Mouse (Mus musculus) embryonic stem cell, embryonic (primary cell): ENCODE results near the gene Gapdh.

ENCODE experiments used
- CTCF ChIA-PET, 4 experiments: fragments of 300-600 bp in 2 of 4; fragments of 350-600 bp in 2 of 4; sonication (Branson Sonifier 250); formaldehyde crosslinking; loops; one replicate each; lab custom pipeline; 2022; ENCODE audit warnings: inconsistent platforms in 2 of 4; lab: Charles Lee
- POLR2A ChIA-PET, 4 experiments: fragments of 300-600 bp in 2 of 4; fragments of 350-600 bp in 2 of 4; sonication (Branson Sonifier 250); formaldehyde crosslinking; loops; one replicate each; lab custom pipeline; 2022; ENCODE audit warnings: antibody characterized with exemption in 4 of 4, inconsistent platforms in 1 of 4; lab: Charles Lee

Gapdh gene

GRCm38 (mm10) chr6:125186203-125186602 lies 19.9 kb upstream of the Gapdh start:
- ChIA-PET CTCF (no interaction called here), POLR2A (interaction anchor here in 3 of 4 experiments (0.7 to 18.5 kb wide), 13 partner anchors 10 to 73 kb away, joined by 3 to 495 read pairs (median 4); partner anchors contain the start of gene Gapdh (in 2 of the 3))

- ChIA-PET POLR2A (interaction anchor here in 3 of 4 experiments (0.6 to 18.5 kb wide), 15 partner anchors 8 to 301 kb away, joined by 3 to 495 read pairs (median 5); partner anchors contain the start of genes Gapdh (in 2 of the 3), Mrpl51 (in 2 of the 3) and Ncapd2 (in 2 of the 3)), CTCF (interaction anchor here in 1 of 4 experiments (0.7 kb wide), 1 partner anchor 9 kb away, joined by 3 read pairs; no protein-coding TSS in a partner anchor)
Measured at GRCm38 (mm10) chr6:125182133-125182532, 15.9 kb upstream of the Gapdh start.

GRCm38 (mm10) chr6:125179601-125180000 lies 13.3 kb upstream of the Gapdh start:
- ChIA-PET CTCF (no interaction called here), POLR2A (interaction anchor here in 3 of 4 experiments (0.6 to 18.5 kb wide), 22 partner anchors 9 to 435 kb away, joined by 3 to 495 read pairs (median 6); partner anchors contain the start of genes Mrpl51 (in 2 of the 3), Ncapd2 (in 2 of the 3) and Gapdh (in 1 of the 3))

GRCm38 (mm10) chr6:125175469-125175868 lies 9.2 kb upstream of the Gapdh start:
- ChIA-PET CTCF (interaction anchor here (0.5 to 1.4 kb wide), 9 partner anchors 10 to 473 kb away, joined by 3 to 9 read pairs (median 4); partner anchors contain the start of gene Usp5 (in 1 of the 4)), POLR2A (interaction anchor here (0.6 to 18.5 kb wide), 52 partner anchors 8 to 512 kb away, joined by 3 to 495 read pairs (median 4); partner anchors contain the start of genes Gapdh (in 3 of the 4), Mrpl51 (in 3 of the 4), Ncapd2 (in 3 of the 4) and Grcc10 (in 2 of the 4))

GRCm38 (mm10) chr6:125173256-125173655 lies 7.0 kb upstream of the Gapdh start:
- ChIA-PET CTCF (interaction anchor here in 2 of 4 experiments (0.6 to 1.0 kb wide), 2 partner anchors 9 to 11 kb away, joined by 3 read pairs; no protein-coding TSS in a partner anchor), POLR2A (interaction anchor here (0.7 to 18.5 kb wide), 22 partner anchors 8 to 432 kb away, joined by 3 to 495 read pairs (median 6); partner anchors contain the start of genes Mrpl51 (in 3 of the 4), Ncapd2 (in 3 of the 4), Gapdh (in 2 of the 4) and Grcc10 (in 1 of the 4))

DNA sequence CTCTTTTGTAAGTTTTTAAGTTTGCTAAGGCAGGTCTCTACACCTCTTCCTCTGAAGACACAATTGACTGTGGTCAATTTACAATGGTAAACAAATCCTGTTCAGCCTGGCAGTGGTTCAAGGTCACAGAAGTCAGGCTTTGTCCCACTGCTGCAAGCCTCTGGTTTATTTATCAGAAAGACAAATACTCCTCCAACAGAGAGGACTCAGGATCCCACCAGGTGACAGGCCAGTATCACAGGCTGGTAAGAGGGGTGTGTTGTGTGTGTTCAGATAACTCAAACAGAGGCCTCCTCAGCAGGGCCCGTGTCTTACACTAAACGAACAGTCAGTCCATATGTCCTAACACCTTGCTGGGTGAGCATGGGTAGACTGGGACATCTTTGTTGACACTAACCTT lies 6.2 kb upstream of the Gapdh start:
- ChIA-PET CTCF (no interaction called here), POLR2A (interaction anchor here in 3 of 4 experiments (0.7 to 18.5 kb wide), 15 partner anchors 8 to 431 kb away, joined by 3 to 495 read pairs (median 12); partner anchors contain the start of genes Gapdh (in 2 of the 3), Mrpl51 (in 2 of the 3), Ncapd2 (in 2 of the 3) and Grcc10 (in 1 of the 3))

GRCm38 (mm10) chr6:125170194-125170593 lies 3.9 kb upstream of the Gapdh start:
- POLR2A ChIA-PET, result interaction anchor here (0.6 to 21.4 kb wide), 44 partner anchors 9 to 515 kb away, joined by 3 to 499 read pairs (median 6); partner anchors contain the start of genes Mrpl51 (in 3 of the 4), Ncapd2 (in 3 of the 4), Mlf2 (in 2 of the 4) and Nop2 (in 2 of the 4)

GRCm38 (mm10) chr6:125168086-125168485 lies 1.8 kb upstream of the Gapdh start:
- CTCF ChIA-PET, result interaction anchor here in 1 of 4 experiments (0.6 kb wide), 1 partner anchor 38 kb away, joined by 6 read pairs; no protein-coding TSS in a partner anchor
- POLR2A ChIA-PET, result interaction anchor here in 3 of 4 experiments (0.6 to 21.4 kb wide), 17 partner anchors 7 to 427 kb away, joined by 3 to 499 read pairs (median 7); partner anchors contain the start of genes Mrpl51 (in 3 of the 3), Ncapd2 (in 3 of the 3), Nop2 (in 2 of the 3) and Grcc10 (in 1 of the 3)

More at GRCm38 (mm10) chr6:125170194-125170593, 3.9 kb upstream of the Gapdh start:
- CTCF ChIA-PET, result interaction anchor here in 3 of 4 experiments (0.6 to 2.3 kb wide), 7 partner anchors 8 to 509 kb away, joined by 3 to 15 read pairs (median 4); no protein-coding TSS in a partner anchor

- POLR2A ChIA-PET, result interaction anchor here (0.5 to 21.4 kb wide), 38 partner anchors 8 to 426 kb away, joined by 3 to 499 read pairs (median 20); partner anchors contain the start of genes Mrpl51 (in 3 of the 4), Ncapd2 (in 3 of the 4), Cdca3 (in 2 of the 4) and Grcc10 (in 2 of the 4)
- CTCF ChIA-PET, result interaction anchor here in 2 of 4 experiments (0.6 to 1.9 kb wide), 4 partner anchors 8 to 104 kb away, joined by 4 to 5 read pairs (median 4); no protein-coding TSS in a partner anchor
Measured at GRCm38 (mm10) chr6:125166861-125167650, 789 bp upstream of the Gapdh start.

GRCm38 (mm10) chr6:125165328-125165891 lies 857 bp downstream of the Gapdh start:
- ChIA-PET CTCF (interaction anchor here (0.5 to 1.9 kb wide), 12 partner anchors 10 to 357 kb away, joined by 3 to 5 read pairs (median 4); no protein-coding TSS in a partner anchor), POLR2A (interaction anchor here (0.5 to 21.4 kb wide), 243 partner anchors 8 to 1921 kb away, joined by 3 to 499 read pairs (median 4); partner anchors contain the start of genes Cdca3 (in 4 of the 4), Mrpl51 (in 4 of the 4), Ncapd2 (in 4 of the 4) and Usp5 (in 4 of the 4))

GRCm38 (mm10) chr6:125164672-125165327 lies 1.5 kb downstream of the Gapdh start:
- CTCF ChIA-PET, result interaction anchor here in 3 of 4 experiments (0.6 to 1.7 kb wide), 8 partner anchors 11 to 107 kb away, joined by 3 to 5 read pairs (median 4); no protein-coding TSS in a partner anchor

GRCm38 (mm10) chr6:125163801-125164657 lies 2.2 kb downstream of the Gapdh start:
- CTCF ChIA-PET, result interaction anchor here in 2 of 4 experiments (0.6 to 1.5 kb wide), 4 partner anchors 12 to 134 kb away, joined by 3 to 5 read pairs (median 4); no protein-coding TSS in a partner anchor
- POLR2A ChIA-PET, result interaction anchor here (0.7 to 21.4 kb wide), 72 partner anchors 2 to 463 kb away, joined by 3 to 499 read pairs (median 6); partner anchors contain the start of genes Mrpl51 (in 4 of the 4), Ncapd2 (in 4 of the 4), Iffo1 (in 3 of the 4) and Vamp1 (in 3 of the 4)

More at GRCm38 (mm10) chr6:125164672-125165327, 1.5 kb downstream of the Gapdh start:
- POLR2A ChIA-PET, result interaction anchor here (0.6 to 21.4 kb wide), 134 partner anchors 8 to 1922 kb away, joined by 3 to 499 read pairs (median 5); partner anchors contain the start of genes Mrpl51 (in 4 of the 4), Ncapd2 (in 4 of the 4), Grcc10 (in 3 of the 4) and Iffo1 (in 3 of the 4)

DNA sequence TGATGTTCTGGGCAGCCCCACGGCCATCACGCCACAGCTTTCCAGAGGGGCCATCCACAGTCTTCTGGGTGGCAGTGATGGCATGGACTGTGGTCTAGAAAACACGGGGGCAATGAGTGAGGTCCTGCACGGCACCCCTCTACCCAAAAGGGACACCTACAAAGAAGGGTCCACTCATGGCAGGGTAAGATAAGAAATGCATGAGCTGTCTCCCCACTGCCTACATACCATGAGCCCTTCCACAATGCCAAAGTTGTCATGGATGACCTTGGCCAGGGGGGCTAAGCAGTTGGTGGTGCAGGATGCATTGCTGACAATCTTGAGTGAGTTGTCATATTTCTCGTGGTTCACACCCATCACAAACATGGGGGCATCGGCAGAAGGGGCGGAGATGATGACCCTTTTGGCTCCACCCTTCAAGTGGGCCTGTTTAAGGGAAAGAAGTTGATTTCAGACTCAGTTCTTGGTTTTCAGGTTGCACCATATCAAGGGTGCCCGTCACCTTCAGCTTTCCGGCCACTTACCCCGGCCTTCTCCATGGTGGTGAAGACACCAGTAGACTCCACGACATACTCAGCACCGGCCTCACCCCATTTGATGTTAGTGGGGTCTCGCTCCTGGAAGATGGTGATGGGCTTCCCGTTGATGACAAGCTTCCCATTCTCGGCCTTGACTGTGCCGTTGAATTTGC lies 3.5 kb downstream of the Gapdh start:
- POLR2A ChIA-PET, result interaction anchor here (0.6 to 21.4 kb wide), 101 partner anchors 3 to 478 kb away, joined by 3 to 499 read pairs (median 6); partner anchors contain the start of genes Mrpl51 (in 4 of the 4), Ncapd2 (in 4 of the 4), Iffo1 (in 3 of the 4) and Cdca3 (in 2 of the 4)

DNA sequence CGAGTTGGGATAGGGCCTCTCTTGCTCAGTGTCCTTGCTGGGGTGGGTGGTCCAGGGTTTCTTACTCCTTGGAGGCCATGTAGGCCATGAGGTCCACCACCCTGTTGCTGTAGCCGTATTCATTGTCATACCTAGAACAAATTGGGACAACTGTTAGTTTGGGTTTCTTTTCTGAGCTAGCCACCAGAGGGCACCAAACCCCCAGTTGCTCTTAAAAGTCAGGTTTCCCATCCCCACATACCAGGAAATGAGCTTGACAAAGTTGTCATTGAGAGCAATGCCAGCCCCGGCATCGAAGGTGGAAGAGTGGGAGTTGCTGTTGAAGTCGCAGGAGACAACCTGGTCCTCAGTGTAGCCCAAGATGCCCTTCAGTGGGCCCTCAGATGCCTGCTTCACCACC lies 4.3 kb downstream of the Gapdh start:
- CTCF ChIA-PET, result interaction anchor here (0.6 to 2.0 kb wide), 23 partner anchors 9 to 322 kb away, joined by 3 to 15 read pairs (median 4); partner anchors contain the start of genes Mrpl51 (in 3 of the 4), Ncapd2 (in 3 of the 4) and Gnb3 (in 1 of the 4)
- POLR2A ChIA-PET, result interaction anchor here (0.5 to 21.4 kb wide), 108 partner anchors 4 to 477 kb away, joined by 3 to 499 read pairs (median 5); partner anchors contain the start of genes Mrpl51 (in 4 of the 4), Ncapd2 (in 4 of the 4), Iffo1 (in 3 of the 4) and Vamp1 (in 3 of the 4)

More for the DNA sequence above, 3.5 kb downstream of the Gapdh start:
- CTCF ChIA-PET, result interaction anchor here (0.6 to 2.0 kb wide), 19 partner anchors 8 to 132 kb away, joined by 3 to 15 read pairs (median 4); partner anchors contain the start of genes Mrpl51 (in 3 of the 4) and Ncapd2 (in 3 of the 4)
